Mouse (Mus musculus) frontal cortex, postnatal 10 days (tissue): Measurements from ENCODE around the gene Abhd14b.

ENCODE experiments used
- DNase-seq, 2 experiments: peaks; one replicate each; pipeline ENCODE4 v3.0.0; 2022; ENCODE audit warnings: low spot score in 2 of 2, mixed read lengths in 1 of 2

The Abhd14b gene

DNA sequence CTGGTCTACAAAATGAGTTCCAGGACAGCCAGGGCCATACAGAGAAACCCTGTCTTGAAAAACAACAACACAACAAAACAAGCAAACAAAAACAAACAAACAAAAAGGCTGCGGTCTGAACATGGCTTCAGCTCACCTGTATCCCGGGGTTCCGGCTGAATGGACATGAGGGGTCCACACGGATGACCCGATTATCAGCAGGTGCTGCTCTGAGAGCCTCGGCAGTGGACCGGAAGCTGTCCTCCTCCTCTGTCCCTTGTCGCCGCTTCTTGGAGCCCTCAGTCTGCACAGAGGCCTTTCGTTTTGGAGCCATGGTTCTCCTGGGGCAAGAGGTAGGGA, 28.4 kb downstream of the Abhd14b start, which contains the start of gene Rrp9:
Gene Rrp9, plus strand, starts transcription at position 301 of the 339 bp plus-strand sequence.
- peak; percentile 7 to 13 for DNase-seq

GRCm38 (mm10) chr9:106476002-106476923, 29.0 kb downstream of the Abhd14b start:
- DNase-seq = peak; percentile 25 to 34

- DNase-seq = peak; percentile 99 to 100
Measured at GRCm38 (mm10) chr9:106476924-106477484, 29.7 kb downstream of the Abhd14b start, which contains the start of gene Parp3. Gene Parp3, minus strand, starts transcription at chr9:106476949.

DNA sequence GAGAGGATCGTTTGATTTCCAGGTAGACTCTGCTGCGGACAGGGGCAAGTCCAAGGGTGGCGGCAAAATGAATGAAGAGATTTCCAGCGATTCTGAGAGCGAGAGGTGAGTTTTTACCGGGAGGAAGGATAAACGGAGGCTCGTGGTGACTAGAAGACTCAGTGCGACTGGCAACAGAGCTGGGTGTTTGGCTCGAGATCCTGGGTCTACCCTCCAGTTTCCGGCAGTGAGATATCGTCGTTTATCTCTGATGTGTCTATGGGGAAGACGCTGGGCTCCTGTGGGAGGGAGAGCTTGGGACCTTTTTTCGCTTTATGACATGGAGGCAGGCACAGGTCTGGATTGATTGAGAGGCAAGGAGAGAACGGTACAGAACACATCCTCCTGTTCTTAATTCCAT, 30.4 kb downstream of the Abhd14b start:
- DNase-seq = no peak

- peak; percentile 3 to 5 for DNase-seq
Measured at GRCm38 (mm10) chr9:106478101-106478500, 30.8 kb downstream of the Abhd14b start.

GRCm38 (mm10) chr9:106480541-106480940, 33.3 kb downstream of the Abhd14b start:
- peak in 1 of 2 experiments; percentile 4 for DNase-seq

- peak in 1 of 2 experiments; percentile 5 for DNase-seq
Measured at GRCm38 (mm10) chr9:106481075-106481474, 33.8 kb downstream of the Abhd14b start.

- peak; percentile 4 for DNase-seq
Measured at GRCm38 (mm10) chr9:106481676-106482075, 34.4 kb downstream of the Abhd14b start.

DNA sequence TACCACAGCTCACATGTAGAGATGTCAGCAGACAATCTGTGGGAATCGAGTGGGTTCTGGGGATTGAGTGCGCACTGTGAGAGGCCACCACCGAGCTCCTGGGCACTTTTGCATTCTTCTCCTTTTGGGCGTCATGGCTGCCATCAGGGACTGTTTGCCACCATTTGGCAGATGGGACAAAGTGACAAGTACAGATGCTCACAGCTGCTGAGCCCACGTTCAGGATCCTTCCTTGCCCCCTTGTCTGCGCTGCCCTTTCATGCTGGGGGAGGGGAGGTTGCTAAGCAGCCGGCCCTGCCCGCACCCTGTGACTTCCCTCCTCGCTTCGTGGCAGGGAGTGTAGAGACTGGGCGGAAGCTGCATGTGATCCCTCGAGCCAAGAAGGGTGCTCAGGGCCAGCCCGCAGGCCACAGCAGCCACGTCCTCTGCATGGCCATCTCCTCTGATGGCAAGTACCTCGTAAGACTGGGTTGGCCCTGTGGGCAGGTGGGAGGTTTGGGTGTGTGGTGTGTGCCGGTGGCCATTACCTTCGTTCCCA, 35.4 kb downstream of the Abhd14b start:
- DNase-seq = peak; percentile 5 to 11

- peak in 1 of 2 experiments; percentile 3 for DNase-seq
Measured at GRCm38 (mm10) chr9:106483136-106483535, 35.9 kb downstream of the Abhd14b start.

DNA sequence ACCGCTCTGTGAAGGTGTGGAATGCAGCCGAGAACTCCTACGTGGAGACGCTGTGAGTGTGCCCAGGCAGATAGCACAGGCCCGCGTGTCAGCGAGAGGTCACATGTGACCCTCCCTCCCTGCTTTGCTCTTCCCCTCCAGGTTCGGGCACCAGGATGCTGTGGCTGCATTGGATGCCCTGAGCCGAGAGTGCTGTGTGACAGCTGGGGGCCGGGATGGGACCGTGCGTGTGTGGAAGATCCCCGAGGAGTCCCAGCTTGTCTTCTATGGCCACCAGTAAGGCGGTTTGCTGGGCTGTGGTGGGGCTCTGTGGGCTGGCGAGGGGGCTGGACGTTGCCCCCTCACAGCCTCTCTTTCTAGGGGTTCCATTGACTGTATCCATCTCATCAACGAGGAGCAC, 36.3 kb downstream of the Abhd14b start:
- peak in 1 of 2 experiments; percentile 2 for DNase-seq

DNA sequence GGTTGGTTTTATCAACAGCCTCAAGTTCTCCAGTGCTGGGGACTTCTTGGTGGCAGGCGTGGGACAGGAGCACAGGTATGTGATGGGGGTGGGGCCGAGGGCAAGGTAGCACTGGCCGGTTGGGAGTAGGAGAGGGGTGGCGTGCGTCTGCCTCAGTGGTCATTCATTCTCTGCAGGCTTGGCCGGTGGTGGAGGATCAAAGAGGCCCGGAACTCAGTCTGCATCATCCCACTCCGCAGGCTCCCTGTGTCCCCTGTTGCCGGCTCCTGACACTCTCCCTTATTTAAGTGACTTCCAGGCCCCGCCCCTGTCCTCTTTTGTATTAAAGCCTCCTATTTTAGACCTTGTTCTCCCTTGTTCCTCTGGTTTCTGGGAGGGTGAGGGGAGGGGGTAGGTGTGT, 37.8 kb downstream of the Abhd14b start:
- DNase-seq = peak; percentile 3 to 5

- peak; percentile 1 to 3 for DNase-seq
Measured at GRCm38 (mm10) chr9:106487602-106488001, 40.3 kb downstream of the Abhd14b start.

GRCm38 (mm10) chr9:106499667-106500066, 52.4 kb downstream of the Abhd14b start, which contains the start of gene Iqcf1:
Gene Iqcf1, plus strand, starts transcription at chr9:106499967.
- DNase-seq = no peak

- no peak for DNase-seq
Measured at GRCm38 (mm10) chr9:106501846-106502245, 54.6 kb downstream of the Abhd14b start.
